Mouse (Mus musculus): Measurements from ENCODE around the gene Zcchc10. TPM values are rescaled to one million over a fixed set of nuclear protein-coding genes. Genes with fewer than 3 reads are reported as not detected.
A peak's percentile ranks its signal among the peaks of the same experiment; 100 is the strongest.
"Not testable (repeated sequence)": the region's sequence is repeated elsewhere in the genome, so short reads cannot be mapped to it uniquely, and the experiment has no call there.

Gene Zcchc10
- polyA plus RNA-seq, 1 experiment: 10.4 TPM

GRCm38 (mm10) chr11:53336182-53336571, 11.7 kb downstream of the Zcchc10 start:
- Histone ChIP-seq H3K27ac (replicated peaks; ENCODE audit: low read depth, low read length) (no peak overlapping the region), H3K4me1 (ENCODE audit: control insufficient read depth, insufficient read depth, insufficient read length, low read length) (no peaks in the 10 kb centered on the region), H3K4me3 (ENCODE audit: insufficient read depth, low read depth, low read length) (no peak overlapping the region)

GRCm38 (mm10) chr11:53336924-53337323, 12.4 kb downstream of the Zcchc10 start:
- Histone ChIP-seq H3K4me3 (ENCODE audit: insufficient read depth, low read depth, low read length) (no peak overlapping the region), H3K4me1 (ENCODE audit: control insufficient read depth, insufficient read depth, insufficient read length, low read length) (no peaks in the 10 kb centered on the region), H3K27ac (replicated peaks; ENCODE audit: low read depth, low read length) (no peak overlapping the region)

- no peaks in the 10 kb centered on the region for H3K4me1 ChIP-seq (ENCODE audit: control insufficient read depth, insufficient read depth, insufficient read length, low read length)
- H3K27ac ChIP-seq (replicated peaks; ENCODE audit: low read depth, low read length): no peak overlapping the region
- H3K4me3 ChIP-seq (ENCODE audit: insufficient read depth, low read depth, low read length): no peak overlapping the region
Measured at GRCm38 (mm10) chr11:53337684-53338083, 13.2 kb downstream of the Zcchc10 start.

- H3K4me3 ChIP-seq (ENCODE audit: insufficient read depth, low read depth, low read length); H3K27ac ChIP-seq (replicated peaks; ENCODE audit: low read depth, low read length); H3K4me1 ChIP-seq (ENCODE audit: control insufficient read depth, insufficient read depth, insufficient read length, low read length): not testable (repeated sequence)
Measured at GRCm38 (mm10) chr11:53341019-53341418, 16.5 kb downstream of the Zcchc10 start.

- no peak overlapping the region for H3K4me3 ChIP-seq (ENCODE audit: insufficient read depth, low read depth, low read length)
- no peaks in the 10 kb centered on the region for H3K4me1 ChIP-seq (ENCODE audit: control insufficient read depth, insufficient read depth, insufficient read length, low read length)
- no peak overlapping the region for H3K27ac ChIP-seq (replicated peaks; ENCODE audit: low read depth, low read length)
Measured at GRCm38 (mm10) chr11:53342711-53343110, 18.2 kb downstream of the Zcchc10 start.

GRCm38 (mm10) chr11:53345328-53345727, 20.8 kb downstream of the Zcchc10 start:
- Histone ChIP-seq H3K4me1 (ENCODE audit: control insufficient read depth, insufficient read depth, insufficient read length, low read length) (no peaks in the 10 kb centered on the region), H3K4me3 (ENCODE audit: insufficient read depth, low read depth, low read length) (no peak overlapping the region), H3K27ac (replicated peaks; ENCODE audit: low read depth, low read length) (no peak overlapping the region)

GRCm38 (mm10) chr11:53345738-53346137, 21.3 kb downstream of the Zcchc10 start:
- no peak overlapping the region for H3K4me3 ChIP-seq (ENCODE audit: insufficient read depth, low read depth, low read length)

GRCm38 (mm10) chr11:53350291-53351223, 26.1 kb downstream of the Zcchc10 start, which contains the start of gene Aff4:
TSS of gene Aff4 (plus strand) at chr11:53350833.
- Histone ChIP-seq H3K4me1 (ENCODE audit: control insufficient read depth, insufficient read depth, insufficient read length, low read length) (peaks cover 3% of the 10 kb centered on the region; the same call in 1 of the 2 replicates), H3K27ac (replicated peaks; ENCODE audit: low read depth, low read length) (peak within 1 kb of the TSS; percentile 88), H3K4me3 (ENCODE audit: insufficient read depth, low read depth, low read length) (peak within 1 kb of the TSS; percentile 86)

More at GRCm38 (mm10) chr11:53345738-53346137, 21.3 kb downstream of the Zcchc10 start:
- no peak overlapping the region for H3K27ac ChIP-seq (replicated peaks; ENCODE audit: low read depth, low read length)
- no peaks in the 10 kb centered on the region for H3K4me1 ChIP-seq (ENCODE audit: control insufficient read depth, insufficient read depth, insufficient read length, low read length)

GRCm38 (mm10) chr11:53351224-53351942, 26.9 kb downstream of the Zcchc10 start:
- Histone ChIP-seq H3K27ac (replicated peaks; ENCODE audit: low read depth, low read length) (peak overlapping the region; percentile 88), H3K4me1 (ENCODE audit: control insufficient read depth, insufficient read depth, insufficient read length, low read length) (peaks cover 3% of the 10 kb centered on the region; the same call in 1 of the 2 replicates), H3K4me3 (ENCODE audit: insufficient read depth, low read depth, low read length) (peak overlapping the region; percentile 86)

- peaks cover 4% of the 10 kb centered on the region; the same call in 1 of the 2 replicates for H3K4me1 ChIP-seq (ENCODE audit: control insufficient read depth, insufficient read depth, insufficient read length, low read length)
- H3K27ac ChIP-seq (replicated peaks; ENCODE audit: low read depth, low read length): peak overlapping the region; percentile 88
- H3K4me3 ChIP-seq (ENCODE audit: insufficient read depth, low read depth, low read length): peak overlapping the region; percentile 86
Measured at GRCm38 (mm10) chr11:53351943-53352590, 27.6 kb downstream of the Zcchc10 start.

- H3K27ac ChIP-seq (replicated peaks; ENCODE audit: low read depth, low read length): no peak overlapping the region
- H3K4me3 ChIP-seq (ENCODE audit: insufficient read depth, low read depth, low read length): no peak overlapping the region
Measured at GRCm38 (mm10) chr11:53358504-53359155, 34.2 kb downstream of the Zcchc10 start.

GRCm38 (mm10) chr11:53367032-53367431, 42.6 kb downstream of the Zcchc10 start:
- no peaks in the 10 kb centered on the region for H3K4me1 ChIP-seq (ENCODE audit: control insufficient read depth, insufficient read depth, insufficient read length, low read length)
- no peak overlapping the region for H3K27ac ChIP-seq (replicated peaks; ENCODE audit: low read depth, low read length)
- H3K4me3 ChIP-seq (ENCODE audit: insufficient read depth, low read depth, low read length): no peak overlapping the region

More at GRCm38 (mm10) chr11:53358504-53359155, 34.2 kb downstream of the Zcchc10 start:
- H3K4me1 ChIP-seq (ENCODE audit: control insufficient read depth, insufficient read depth, insufficient read length, low read length): peaks cover 2% of the 10 kb centered on the region; the same call in 1 of the 2 replicates

GRCm38 (mm10) chr11:53378918-53379317, 54.4 kb downstream of the Zcchc10 start:
- Histone ChIP-seq H3K4me3 (ENCODE audit: insufficient read depth, low read depth, low read length) (no peak overlapping the region), H3K4me1 (ENCODE audit: control insufficient read depth, insufficient read depth, insufficient read length, low read length) (no peaks in the 10 kb centered on the region), H3K27ac (replicated peaks; ENCODE audit: low read depth, low read length) (no peak overlapping the region)

Data from brown adipose tissue, adult 24 weeks (tissue).